9 mouse cellular contexts compared by ENCODE assay signal in the genomic region with DNA sequence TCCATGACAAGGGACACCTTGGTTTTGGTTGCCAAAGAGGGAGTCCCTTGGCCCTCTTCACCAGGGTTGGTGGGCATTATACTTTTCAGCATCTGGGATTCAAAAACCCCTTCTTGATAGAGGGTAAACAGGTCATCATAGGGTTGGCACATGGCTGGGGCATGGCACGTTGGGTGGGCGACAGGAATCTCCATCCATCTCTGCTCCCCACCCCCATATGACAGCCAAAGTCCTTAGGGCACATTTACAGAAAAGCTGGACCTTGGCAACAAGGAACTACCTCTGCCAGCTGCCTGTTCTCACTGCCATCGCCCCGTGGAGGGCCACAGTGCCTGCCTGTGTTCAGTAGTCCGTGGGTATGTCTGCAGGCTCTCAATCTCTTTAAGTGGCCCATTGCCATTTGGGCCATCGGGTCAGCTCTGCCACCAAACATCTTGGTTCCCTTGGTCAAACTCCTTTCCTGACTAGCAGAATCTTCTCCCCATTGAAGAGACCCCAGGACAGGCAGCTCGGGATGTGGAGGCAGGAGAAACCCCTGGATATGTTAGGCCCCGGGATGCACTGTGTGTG. TPM values are rescaled to one million over a fixed set of nuclear protein-coding genes. Genes with fewer than 3 reads are reported as not detected.
A peak's percentile ranks its signal among the peaks of the same experiment; 100 is the strongest.
DNase-seq lines count a peak whose midpoint lies in the region; ATAC-seq lines count a peak whose summit lies in the region.
"Had no signal": no experiment of that assay in that cellular context is flagged by ENCODE, and none has a peak within 500 bp of the region (broad histone marks: within the 10 kb centered on the region; RNA-seq: fewer than 3 reads in every experiment).

No protein-coding gene starts in this region.

- intact Hi-C loops in left cerebral cortex, postnatal 4 days (cut with DNase I): loop anchor here (5.0 kb wide), 1 partner anchor 41 kb away; a partner anchor contains a TSS
- intact Hi-C loops in left cerebral cortex, postnatal 36 days (cut with DNase I): no loop called here

- H3K36me3 ChIP-seq in heart, embryonic 13.5 days: peaks cover 4% of the 10 kb centered on the region
- H3K36me3 ChIP-seq in embryonic facial prominence, embryonic 12.5 days: no peaks in the 10 kb centered on the region
- H3K36me3 ChIP-seq in intestine, embryonic 14.5 days (ENCODE audit: control insufficient read depth, insufficient read depth, low read length): peaks cover under 1% of the 10 kb centered on the region; the same call in 1 of the 2 replicates
- H3K36me3 ChIP-seq in midbrain, embryonic 15.5 days (replicated peaks): no peaks in the 10 kb centered on the region

- H3K4me2 ChIP-seq in heart, embryonic 13.5 days: peak overlapping the region; percentile 99
- peak overlapping the region; percentile 99 for H3K4me2 ChIP-seq in embryonic facial prominence, embryonic 12.5 days (replicated peaks)
- H3K4me2 ChIP-seq in intestine, embryonic 14.5 days (ENCODE audit: low read length): peak overlapping the region; percentile 98
- H3K4me2 ChIP-seq in midbrain, embryonic 15.5 days: peak overlapping the region; percentile 94

- no peak for ATAC-seq in heart, embryonic 13.5 days (ENCODE audit: extremely low read depth, insufficient number of reproducible peaks, low FRiP score, low TSS enrichment)
- no peak for ATAC-seq in embryonic facial prominence, embryonic 12.5 days (ENCODE audit: insufficient number of reproducible peaks, insufficient read depth, low FRiP score, low TSS enrichment)
- ATAC-seq in intestine, embryonic 14.5 days (replicated peaks; ENCODE audit: low FRiP score, low TSS enrichment, low read depth): no peak
- no peak for ATAC-seq in midbrain, embryonic 15.5 days (replicated peaks)
- ATAC-seq in erythroid progenitor cell, adult 5-6 weeks (replicated peaks; ENCODE audit: low FRiP score, poor library complexity, severe bottlenecking): no peak

- 44% methylated on average over 8 of the region's 8 CpGs for WGBS in heart, embryonic 13.5 days
- 36% methylated on average over 8 of the region's 8 CpGs for WGBS in embryonic facial prominence, embryonic 12.5 days
- WGBS in intestine, embryonic 14.5 days: 41% methylated on average over 8 of the region's 8 CpGs
- WGBS in midbrain, embryonic 15.5 days: 39% methylated on average over 8 of the region's 8 CpGs

- peaks cover 74% of the 10 kb centered on the region for H3K4me1 ChIP-seq in heart, embryonic 13.5 days
- H3K4me1 ChIP-seq in embryonic facial prominence, embryonic 12.5 days: peaks cover 30% of the 10 kb centered on the region
- H3K4me1 ChIP-seq in intestine, embryonic 14.5 days (replicated peaks; ENCODE audit: control insufficient read depth, insufficient read depth, low read length): peaks cover 29% of the 10 kb centered on the region
- H3K4me1 ChIP-seq in midbrain, embryonic 15.5 days: peaks cover 48% of the 10 kb centered on the region

- H3K9ac ChIP-seq in heart, embryonic 13.5 days: peak overlapping the region; percentile 83
- no peak overlapping the region; the same call in 1 of the 2 replicates for H3K9ac ChIP-seq in embryonic facial prominence, embryonic 12.5 days
- 0 out of 2 replicates have a peak overlapping the region, but pooled peaks have one; percentile 34 for H3K9ac ChIP-seq in intestine, embryonic 14.5 days (ENCODE audit: low read length)
- H3K9ac ChIP-seq in midbrain, embryonic 15.5 days: no peak overlapping the region

- peak overlapping the region; percentile 65 for H3K4me3 ChIP-seq in heart, embryonic 13.5 days
- H3K4me3 ChIP-seq in embryonic facial prominence, embryonic 12.5 days: peak overlapping the region; percentile 67
- H3K4me3 ChIP-seq in intestine, embryonic 14.5 days (ENCODE audit: low read depth, low read length): 0 out of 2 replicates have a peak overlapping the region, but pooled peaks have one; percentile 52
- H3K4me3 ChIP-seq in midbrain, embryonic 15.5 days: peak overlapping the region; percentile 67

- DNase-seq in heart, adult 9 months (ENCODE audit: low spot score in 2 of 2): no peak
- no peak for DNase-seq in intestine, embryonic 14.5 days (ENCODE audit: low spot score)
- DNase-seq in left cerebral cortex, postnatal 4 days: no peak
- no peak for DNase-seq in left cerebral cortex, postnatal 36 days (ENCODE audit: low spot score in 2 of 2)

- H3K9me3 ChIP-seq in heart, embryonic 13.5 days: no peaks in the 10 kb centered on the region
- H3K9me3 ChIP-seq in embryonic facial prominence, embryonic 12.5 days: no peaks in the 10 kb centered on the region
- H3K9me3 ChIP-seq in intestine, embryonic 14.5 days (ENCODE audit: control insufficient read depth, low read length): no peaks in the 10 kb centered on the region
- no peaks in the 10 kb centered on the region for H3K9me3 ChIP-seq in midbrain, embryonic 15.5 days
- H3K9me3 ChIP-seq: G1E had no signal

- H3K27ac ChIP-seq in heart, embryonic 13.5 days (replicated peaks): peak overlapping the region; percentile 24; the same call in 1 of the 2 replicates
- 0 out of 2 replicates have a peak overlapping the region, but pooled peaks have one; percentile 2 for H3K27ac ChIP-seq in embryonic facial prominence, embryonic 12.5 days
- H3K27ac ChIP-seq in intestine, embryonic 14.5 days (ENCODE audit: low read depth): no peak overlapping the region
- peak overlapping the region; percentile 57; the same call in 1 of the 2 replicates for H3K27ac ChIP-seq in midbrain, embryonic 15.5 days

- no peaks in the 10 kb centered on the region for H3K27me3 ChIP-seq in heart, embryonic 13.5 days (replicated peaks)
- 0 out of 2 replicates have a peak, but pooled peaks cover 15% of the 10 kb centered on the region for H3K27me3 ChIP-seq in embryonic facial prominence, embryonic 12.5 days
- H3K27me3 ChIP-seq in intestine, embryonic 14.5 days (replicated peaks; ENCODE audit: control insufficient read depth, insufficient read depth, low read length): no peaks in the 10 kb centered on the region
- H3K27me3 ChIP-seq in midbrain, embryonic 15.5 days (replicated peaks): no peaks in the 10 kb centered on the region

RNA-seq across cellular contexts. Expression of a gene that starts 11.6 kb away (rescaled TPM):
- polyA plus RNA-seq in heart, embryonic 13.5 days (2015; fragmentation: Nextera tagmentation; extraction: Ambion mirVana): 6.6 and 6.9 TPM in 2 replicates
- polyA plus RNA-seq in embryonic facial prominence, embryonic 12.5 days (2016; fragmentation: Nextera tagmentation; extraction: Ambion mirVana): 8.5 and 10.1 TPM in 2 replicates
- polyA plus RNA-seq in intestine, embryonic 14.5 days (2014; fragmentation: Nextera tagmentation; extraction: Ambion mirVana): 5.0 and 5.1 TPM in 2 replicates
- polyA plus RNA-seq in midbrain, embryonic 15.5 days (2015; fragmentation: Nextera tagmentation; extraction: Ambion mirVana): 10.9 and 11.0 TPM in 2 replicates
- total RNA-seq in erythroid progenitor cell, adult 5-6 weeks (2015; ENCODE audit: low replicate concordance): 76.8 and 82.6 TPM in 2 replicates
- 65.7 and 71.1 TPM in 2 replicates for total RNA-seq in erythroid progenitor cell, adult 5-6 weeks (2017; ENCODE audit: low replicate concordance)
- 100 to 1,000 TPM; 107 to 111 TPM for total RNA-seq in left cerebral cortex, postnatal 4 days (2021)
- total RNA-seq in left cerebral cortex, postnatal 36 days (2021): 10 to 100 TPM; 68.0 to 74.4 TPM

RNA-seq across cellular contexts. Expression of a gene that starts 41.3 kb away (rescaled TPM):
- 3.2 and 3.4 TPM in 2 replicates for polyA plus RNA-seq in heart, embryonic 13.5 days (2015; fragmentation: Nextera tagmentation; extraction: Ambion mirVana)
- 5.5 and 6.1 TPM in 2 replicates for polyA plus RNA-seq in embryonic facial prominence, embryonic 12.5 days (2016; fragmentation: Nextera tagmentation; extraction: Ambion mirVana)
- 2.1 and 2.5 TPM in 2 replicates for polyA plus RNA-seq in intestine, embryonic 14.5 days (2014; fragmentation: Nextera tagmentation; extraction: Ambion mirVana)
- 10.6 and 10.8 TPM in 2 replicates for polyA plus RNA-seq in midbrain, embryonic 15.5 days (2015; fragmentation: Nextera tagmentation; extraction: Ambion mirVana)
- 2.5 and 2.9 TPM in 2 replicates for total RNA-seq in erythroid progenitor cell, adult 5-6 weeks (2015; ENCODE audit: low replicate concordance)
- total RNA-seq in erythroid progenitor cell, adult 5-6 weeks (2017; ENCODE audit: low replicate concordance): 5.4 and 6.0 TPM in 2 replicates
- 10 to 100 TPM; 70.6 to 71.8 TPM for total RNA-seq in left cerebral cortex, postnatal 4 days (2021)
- total RNA-seq in left cerebral cortex, postnatal 36 days (2021): 10 to 100 TPM; 78.0 to 87.2 TPM

RNA-seq across cellular contexts. Expression of a gene that starts 51.8 kb away (rescaled TPM):
- 0.03 and 0.04 TPM in 2 replicates for polyA plus RNA-seq in heart, embryonic 13.5 days (2015; fragmentation: Nextera tagmentation; extraction: Ambion mirVana)
- polyA plus RNA-seq in embryonic facial prominence, embryonic 12.5 days (2016; fragmentation: Nextera tagmentation; extraction: Ambion mirVana): 0.15 TPM in 2 replicates
- polyA plus RNA-seq in intestine, embryonic 14.5 days (2014; fragmentation: Nextera tagmentation; extraction: Ambion mirVana): 0.11 and 0.15 TPM in 2 replicates
- polyA plus RNA-seq in midbrain, embryonic 15.5 days (2015; fragmentation: Nextera tagmentation; extraction: Ambion mirVana): 0.70 and 0.98 TPM in 2 replicates
- not detected in 2 replicates for total RNA-seq in erythroid progenitor cell, adult 5-6 weeks (2015; ENCODE audit: low replicate concordance)
- total RNA-seq in erythroid progenitor cell, adult 5-6 weeks (2017; ENCODE audit: low replicate concordance): 0.15 TPM in 1 of 2 replicates, not detected in the other
- total RNA-seq in left cerebral cortex, postnatal 4 days (2021): under 1 TPM; 0.10 to 0.24 TPM
- total RNA-seq in left cerebral cortex, postnatal 36 days (2021): under 1 TPM; 0.39 to 0.52 TPM

Comparison
In these comparisons a context has a peak if more than half of its experiments do, and no peak if none do; other contexts are left out.
1. H3K9ac ChIP-seq: peak in heart, embryonic 13.5 days (single experiment) and intestine, embryonic 14.5 days (single experiment); none in embryonic facial prominence, embryonic 12.5 days (single experiment) and midbrain, embryonic 15.5 days (single experiment).
2. Peak in every context shown above with its lines, with median percentiles within 50 percentile points of each other: H3K4me2 ChIP-seq and H3K4me3 ChIP-seq.